Mouse (Mus musculus) bone marrow, adult 2 months (tissue): Measurements from ENCODE around the gene Pik3r2.

ENCODE experiments used
- CTCF ChIP-seq: fragments of 200-500 bp; IDR thresholded peaks from 2 replicates; pipeline ENCODE4 v1.5.1; 2011; ENCODE audit warnings: low read length, control low read depth; ENCODE audit not compliant: control insufficient read depth, insufficient read depth
- POLR2A ChIP-seq: fragments of 200-500 bp; IDR thresholded peaks from 2 replicates; pipeline ENCODE4 v1.6.1; 2011; ENCODE audit warnings: low read depth, mild to moderate bottlenecking, control low read depth, low read length, borderline replicate concordance; ENCODE audit not compliant: control insufficient read depth

GRCm38 (mm10) chr8:70810962-70811680, 34.6 kb upstream of the Pik3r2 start:
- TF ChIP-seq POLR2A, result no peak
- TF ChIP-seq CTCF, result no peak
